Mouse (Mus musculus): Measurements from ENCODE around the gene Olfr994. TPM values are rescaled to one million over a fixed set of nuclear protein-coding genes. Genes with fewer than 3 reads are reported as not detected.

The Olfr994 gene
- polyA plus RNA-seq (2021; fragmentation: Nextera tagmentation), result not detected in 2 replicates
- long read RNA-seq, experiment 1, result 0 reads
- long read RNA-seq, experiment 2, result 0 reads

DNA sequence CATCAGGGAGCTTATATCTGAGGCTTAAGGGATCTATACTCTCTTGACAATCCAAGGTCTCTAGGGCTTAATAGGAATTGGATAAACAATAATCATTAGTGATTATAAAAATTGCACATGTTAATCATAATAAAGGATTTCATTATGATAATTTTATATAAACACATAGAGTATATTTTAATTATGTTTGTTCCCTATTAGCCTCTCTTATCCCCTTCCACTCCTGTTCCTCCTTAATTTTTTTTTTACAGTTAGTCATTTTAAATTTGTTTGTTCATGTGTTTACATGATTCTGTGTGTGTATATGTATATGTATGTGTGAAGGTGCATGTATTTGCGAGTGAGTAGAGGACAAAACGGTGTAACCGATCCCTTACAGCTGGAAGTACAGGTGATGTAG, at the start of gene Olfr994:
Gene Olfr994, minus strand, starts transcription at position 101 of the 400 bp plus-strand sequence.

DNA sequence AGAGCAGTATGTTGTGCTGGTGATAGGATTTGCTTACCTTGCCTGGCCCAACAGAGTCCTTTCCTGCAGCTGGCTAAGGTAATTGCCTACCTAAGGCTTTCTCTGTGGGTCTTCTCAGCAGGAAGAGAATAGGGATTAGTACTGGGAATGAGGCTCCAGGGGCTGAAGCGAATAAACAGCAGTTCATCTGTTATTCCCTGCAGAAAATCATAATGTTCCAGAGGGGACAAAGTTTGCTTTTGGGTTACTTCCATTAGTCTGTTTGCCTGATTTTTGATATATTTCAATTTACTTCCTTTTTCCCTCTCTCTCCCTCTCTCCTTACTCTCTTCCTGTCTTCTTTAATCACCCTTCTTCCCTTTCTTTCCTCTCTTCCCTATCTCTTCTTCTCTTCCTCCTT, 7.3 kb upstream of the Olfr994 start, which contains the start of gene Olfr995:
Gene Olfr995, minus strand, starts transcription at position 101 of the 400 bp plus-strand sequence.

DNA sequence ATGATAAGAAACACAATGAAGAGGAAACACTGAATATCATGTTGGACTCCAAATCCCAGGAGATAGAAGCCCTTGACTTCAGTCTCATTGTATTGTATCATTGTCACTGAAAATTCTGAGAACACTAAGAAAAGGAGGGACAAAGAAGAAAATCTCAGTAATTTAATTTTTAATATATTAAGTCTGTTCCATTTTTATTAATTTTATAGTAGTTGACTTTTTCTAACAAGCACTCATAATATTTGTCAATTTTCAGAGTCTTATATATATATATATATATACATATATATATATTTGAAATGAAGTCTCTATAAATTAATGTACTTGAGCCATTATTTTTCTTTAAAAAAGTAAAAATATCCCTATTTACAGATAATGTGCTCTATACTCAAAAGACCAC, 21.5 kb downstream of the Olfr994 start, which contains the start of gene Olfr993:
Gene Olfr993, minus strand, starts transcription at position 101 of the 400 bp plus-strand sequence.

DNA sequence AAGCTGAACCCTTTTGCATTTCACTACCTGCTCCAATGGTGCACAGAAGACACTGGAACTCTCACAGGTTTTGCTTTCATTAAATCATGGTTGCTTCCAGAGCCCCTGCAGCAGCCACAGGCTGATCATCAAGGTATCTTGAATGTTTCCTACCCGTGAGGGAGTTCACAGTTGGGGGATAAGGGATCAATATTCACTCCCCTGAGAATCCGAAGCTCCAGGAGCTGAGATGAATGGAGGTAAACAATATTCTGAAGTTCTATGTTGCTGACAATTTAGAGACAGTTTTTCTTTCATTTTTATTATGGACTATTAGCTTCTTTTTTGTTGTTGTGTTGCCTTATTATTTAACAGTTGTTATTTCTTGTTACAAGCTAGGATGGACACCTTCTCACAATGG, 26.9 kb downstream of the Olfr994 start, which contains the start of gene Olfr992:
Gene Olfr992, minus strand, starts transcription at position 101 of the 400 bp plus-strand sequence.

Other genes with a start within 250 kb of the Olfr994 start
- 7.2 and 8.3 TPM in 2 replicates for gene Lrrc55, start 239.3 kb downstream of the Olfr994 start, polyA plus RNA-seq (2021; fragmentation: Nextera tagmentation)
- gene Olfr987, start 97.1 kb downstream of the Olfr994 start, polyA plus RNA-seq (2021; fragmentation: Nextera tagmentation), result not detected in 2 replicates
- not detected in 2 replicates for gene Olfr988, start 73.2 kb downstream of the Olfr994 start, polyA plus RNA-seq (2021; fragmentation: Nextera tagmentation)
- gene Olfr992, start 27.0 kb downstream of the Olfr994 start, polyA plus RNA-seq (2021; fragmentation: Nextera tagmentation), result not detected in 2 replicates
- gene Olfr993, start 21.6 kb downstream of the Olfr994 start, polyA plus RNA-seq (2021; fragmentation: Nextera tagmentation), result not detected in 2 replicates
- not detected in 2 replicates for gene Olfr995, start 7.2 kb upstream of the Olfr994 start, polyA plus RNA-seq (2021; fragmentation: Nextera tagmentation)
- gene 4833423E24Rik, start 82.6 kb upstream of the Olfr994 start, polyA plus RNA-seq (2021; fragmentation: Nextera tagmentation), result not detected in 2 replicates
- not detected in 2 replicates for gene Olfr996, start 142.8 kb upstream of the Olfr994 start, polyA plus RNA-seq (2021; fragmentation: Nextera tagmentation)
- gene Olfr998, start 152.5 kb upstream of the Olfr994 start, polyA plus RNA-seq (2021; fragmentation: Nextera tagmentation), result not detected in 2 replicates
- not detected in 2 replicates for gene Olfr1000, start 175.5 kb upstream of the Olfr994 start, polyA plus RNA-seq (2021; fragmentation: Nextera tagmentation)
- gene Olfr1002, start 214.3 kb upstream of the Olfr994 start, polyA plus RNA-seq (2021; fragmentation: Nextera tagmentation), result not detected in 2 replicates
- gene Olfr154, start 228.0 kb upstream of the Olfr994 start, polyA plus RNA-seq (2021; fragmentation: Nextera tagmentation), result not detected in 2 replicates
- gene Olfr1006, start 242.3 kb upstream of the Olfr994 start, polyA plus RNA-seq (2021; fragmentation: Nextera tagmentation), result not detected in 2 replicates